Mouse (Mus musculus) forelimb bud, embryonic 11.5 days (tissue): ENCODE results near the gene Adck1.
"Not testable (repeated sequence)": the region's sequence is repeated elsewhere in the genome, so short reads cannot be mapped to it uniquely, and the experiment has no call there.

Experiments
- DNase-seq: peaks from one replicate; pipeline ENCODE4 v3.0.0-alpha.2; 2012; ENCODE audit warnings: low read depth, low spot score

Adck1 gene

GRCm38 (mm10) chr12:88360441-88361119 lies at the start of gene Adck1:
TSS of gene Adck1 (plus strand) at chr12:88360554.
- DNase-seq: peak; percentile 86

GRCm38 (mm10) chr12:88314556-88314955 lies 45.8 kb upstream of the Adck1 start:
- no peak for DNase-seq

- DNase-seq: not testable (repeated sequence)
These were observed 36.4 kb upstream of the Adck1 start, which contains the start of gene Gm5039 for GRCm38 (mm10) chr12:88323926-88324325. TSS of gene Gm5039 (minus strand) at chr12:88324026.

GRCm38 (mm10) chr12:88336662-88337413 lies 23.5 kb upstream of the Adck1 start:
- not testable (repeated sequence) for DNase-seq

- not testable (repeated sequence) for DNase-seq
These were observed 19.1 kb upstream of the Adck1 start for GRCm38 (mm10) chr12:88341286-88341685.

GRCm38 (mm10) chr12:88354182-88354702 lies 6.1 kb upstream of the Adck1 start:
- no peak for DNase-seq

- no peak for DNase-seq
These were observed 729 bp downstream of the Adck1 start for GRCm38 (mm10) chr12:88361120-88361445.

GRCm38 (mm10) chr12:88367673-88368072 lies 7.3 kb downstream of the Adck1 start:
- no peak for DNase-seq

- DNase-seq: no peak
These were observed 8.3 kb downstream of the Adck1 start for GRCm38 (mm10) chr12:88368618-88369017.

GRCm38 (mm10) chr12:88369690-88370089 lies 9.3 kb downstream of the Adck1 start:
- not testable (repeated sequence) for DNase-seq

- DNase-seq: not testable (repeated sequence)
These were observed 10.0 kb downstream of the Adck1 start for GRCm38 (mm10) chr12:88370321-88370720.

GRCm38 (mm10) chr12:88372018-88372417 lies 11.7 kb downstream of the Adck1 start:
- no peak for DNase-seq

- no peak for DNase-seq
These were observed 16.5 kb downstream of the Adck1 start for GRCm38 (mm10) chr12:88376820-88377219.

GRCm38 (mm10) chr12:88378256-88378655 lies 17.9 kb downstream of the Adck1 start:
- no peak for DNase-seq

- no peak for DNase-seq
These were observed 28.5 kb downstream of the Adck1 start for GRCm38 (mm10) chr12:88388832-88389231.

- DNase-seq: no peak
These were observed 38.3 kb downstream of the Adck1 start for GRCm38 (mm10) chr12:88398658-88399057.

- no peak for DNase-seq
These were observed 43.2 kb downstream of the Adck1 start for GRCm38 (mm10) chr12:88403541-88403940.

- DNase-seq: peak; percentile 33
These were observed 44.8 kb downstream of the Adck1 start for GRCm38 (mm10) chr12:88405113-88405512.

- no peak for DNase-seq
These were observed 47.6 kb downstream of the Adck1 start for GRCm38 (mm10) chr12:88407996-88408322.

- no peak for DNase-seq
These were observed 48.1 kb downstream of the Adck1 start for GRCm38 (mm10) chr12:88408323-88409047.

GRCm38 (mm10) chr12:88413239-88413638 lies 52.9 kb downstream of the Adck1 start:
- no peak for DNase-seq

GRCm38 (mm10) chr12:88419912-88420621 lies 59.7 kb downstream of the Adck1 start:
- peak; percentile 36 for DNase-seq
